Mouse (Mus musculus) neural tube, embryonic 11.5 days (tissue): Measurements from ENCODE around the gene Asb16. TPM values are rescaled to one million over a fixed set of nuclear protein-coding genes. Genes with fewer than 3 reads are reported as not detected.
A peak's percentile ranks its signal among the peaks of the same experiment; 100 is the strongest.

Experiments
- ATAC-seq: fragments of 200-750 bp; cut with Nextera tagmentation; 2 replicates; pipeline ENCODE4 v1.8.0; 2017; ENCODE audit warnings: moderate number of reproducible peaks, mild to moderate bottlenecking, moderate TSS enrichment, moderate library complexity; ENCODE audit not compliant: insufficient read depth, low FRiP score, low TSS enrichment
- DNase-seq: peaks from one replicate; pipeline ENCODE4 v3.0.0-alpha.2; 2015; ENCODE audit warnings: low spot score
- H3K27ac ChIP-seq: fragments of 300-500 bp; sonication (generic); 2 replicates; pipeline ENCODE4 v1.5.1; 2014; ENCODE audit warnings: low read depth, mild to moderate bottlenecking, low read length
- H3K27me3 ChIP-seq: fragments of 300-500 bp; sonication (generic); 2 replicates; pipeline ENCODE4 v1.6.1; 2014; ENCODE audit warnings: mild to moderate bottlenecking, low read length, mixed read lengths; ENCODE audit not compliant: control insufficient read depth, insufficient read depth
- H3K36me3 ChIP-seq: fragments of 300-500 bp; sonication (generic); 2 replicates; pipeline ENCODE4 v1.6.1; 2014; ENCODE audit warnings: mild to moderate bottlenecking, low read length, moderate library complexity, mixed read lengths; ENCODE audit not compliant: control insufficient read depth, insufficient read depth
- H3K4me1 ChIP-seq: fragments of 300-500 bp; sonication (generic); 2 replicates; pipeline ENCODE4 v1.6.1; 2014; ENCODE audit warnings: low read length, mixed read lengths; ENCODE audit not compliant: control insufficient read depth, insufficient read depth
- H3K4me2 ChIP-seq: fragments of 300-500 bp; sonication (generic); 2 replicates; pipeline ENCODE4 v1.6.1; 2014; ENCODE audit warnings: low read depth, mild to moderate bottlenecking, moderate library complexity
- H3K4me3 ChIP-seq: fragments of 300-500 bp; sonication (generic); 2 replicates; pipeline ENCODE4 v1.5.1; 2014; ENCODE audit warnings: low read depth, low read length
- H3K9ac ChIP-seq: fragments of 300-500 bp; sonication (generic); 2 replicates; pipeline ENCODE4 v1.6.1; 2014; ENCODE audit warnings: mild to moderate bottlenecking, low read length
- H3K9me3 ChIP-seq: fragments of 300-500 bp; sonication (generic); 2 replicates; pipeline ENCODE4 v1.6.1; 2016; ENCODE audit warnings: low read length; ENCODE audit not compliant: control insufficient read depth
- WGBS: fragments of 180-500 bp; shearing (Covaris S2); extraction: QIAGEN DNeasy Blood & Tissue Kit; methylation state at CpG from one replicate; pipeline ENCODE4 v1.1.7; 2014; 5-methylcytosine and 5-hydroxymethylcytosine counted together
- polyA plus RNA-seq: library from polyadenylated mRNA; unstranded; fragments of >200 nt; fragmentation: Nextera tagmentation; extraction: Ambion mirVana; gene quantifications from 2 replicates; pipeline ENCODE4 v1.2.1, GENCODE M21; 2014

Asb16 gene
- polyA plus RNA-seq, 1 experiment from 2014 or later, result not detected

DNA sequence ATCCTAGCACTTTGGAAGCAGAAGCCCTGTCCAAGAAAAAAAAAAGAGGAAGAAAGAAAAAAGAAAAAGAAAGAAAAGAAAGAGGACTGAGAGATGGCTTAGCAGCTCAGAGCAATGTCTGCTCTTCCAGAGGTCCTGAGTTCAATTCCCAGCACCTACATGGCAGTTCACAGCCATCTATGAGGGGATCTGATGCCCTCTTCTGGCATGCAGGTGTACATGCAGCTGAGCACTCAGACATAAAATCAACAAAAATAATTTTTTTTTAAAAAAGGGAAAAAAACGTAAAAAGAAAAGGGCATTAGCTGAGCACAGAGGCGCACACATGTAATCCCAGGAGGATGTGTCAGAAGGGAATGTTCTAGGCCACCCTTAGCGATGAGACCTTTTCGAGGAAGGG, 21.7 kb upstream of the Asb16 start:
- peaks cover 11% of the 10 kb centered on the region; the same call in 1 of the 2 replicates for H3K4me1 ChIP-seq
- ATAC-seq (no peak), DNase-seq (no peak)
- H3K4me2 ChIP-seq, result no peak overlapping the region
- WGBS, result 87% methylated on average over 4 of the region's 4 CpGs
- H3K4me3 ChIP-seq, result no peak overlapping the region
- no peaks in the 10 kb centered on the region for H3K9me3 ChIP-seq
- no peak overlapping the region for H3K9ac ChIP-seq
- no peak overlapping the region for H3K27ac ChIP-seq
- no peaks in the 10 kb centered on the region for H3K27me3 ChIP-seq
- no peaks in the 10 kb centered on the region; the same call in 1 of the 2 replicates for H3K36me3 ChIP-seq

DNA sequence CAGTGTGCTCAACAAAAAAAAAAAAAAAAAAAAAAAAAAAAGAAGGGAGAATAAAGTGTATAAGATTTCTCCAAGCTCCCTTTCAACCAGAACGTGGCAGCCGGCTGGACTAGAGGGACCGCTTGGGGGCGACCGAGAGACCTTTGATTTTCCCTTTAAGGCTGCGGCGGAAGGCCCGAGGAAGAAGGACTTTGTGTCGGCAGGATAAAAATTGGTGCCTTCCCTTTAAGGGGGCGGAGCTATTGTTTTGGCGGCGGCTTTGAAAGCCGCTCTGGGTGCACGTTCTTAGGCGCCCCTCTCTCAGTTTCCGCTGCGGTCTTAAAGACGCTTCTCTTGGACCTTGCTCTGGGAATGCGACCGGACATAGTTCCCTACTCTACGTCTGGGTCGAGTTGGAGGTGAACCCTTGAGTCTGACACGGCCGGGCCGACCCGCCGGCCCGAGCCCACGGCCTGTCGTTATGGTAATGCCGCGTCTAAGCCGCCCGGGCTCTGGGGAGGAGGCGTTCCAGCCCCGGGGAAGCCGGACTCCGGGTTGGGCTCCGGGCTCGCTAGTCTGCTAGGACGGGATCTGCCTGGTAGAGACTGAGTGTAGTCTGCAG, 19.8 kb upstream of the Asb16 start, which contains the start of gene BC030867:
BC030867 (plus strand) TSS at position 253 of the 601 bp plus-strand sequence.
- peaks cover 2% of the 10 kb centered on the region; the same call in 1 of the 2 replicates for H3K36me3 ChIP-seq
- ATAC-seq (peak; percentile 73), DNase-seq (peak; percentile 98)
- peak within 1 kb of the TSS; percentile 80 for H3K4me3 ChIP-seq
- H3K4me2 ChIP-seq, result peak within 1 kb of the TSS; percentile 78
- peak within 1 kb of the TSS; percentile 71 for H3K9ac ChIP-seq
- no peaks in the 10 kb centered on the region for H3K9me3 ChIP-seq
- H3K27ac ChIP-seq, result 0 out of 2 replicates have a peak within 1 kb of the TSS, but pooled peaks have one; percentile 8
- H3K27me3 ChIP-seq, result no peaks in the 10 kb centered on the region
- H3K4me1 ChIP-seq, result peaks cover 11% of the 10 kb centered on the region; the same call in 1 of the 2 replicates
- WGBS, result under 1% methylated on average over 41 of the region's 41 CpGs

DNA sequence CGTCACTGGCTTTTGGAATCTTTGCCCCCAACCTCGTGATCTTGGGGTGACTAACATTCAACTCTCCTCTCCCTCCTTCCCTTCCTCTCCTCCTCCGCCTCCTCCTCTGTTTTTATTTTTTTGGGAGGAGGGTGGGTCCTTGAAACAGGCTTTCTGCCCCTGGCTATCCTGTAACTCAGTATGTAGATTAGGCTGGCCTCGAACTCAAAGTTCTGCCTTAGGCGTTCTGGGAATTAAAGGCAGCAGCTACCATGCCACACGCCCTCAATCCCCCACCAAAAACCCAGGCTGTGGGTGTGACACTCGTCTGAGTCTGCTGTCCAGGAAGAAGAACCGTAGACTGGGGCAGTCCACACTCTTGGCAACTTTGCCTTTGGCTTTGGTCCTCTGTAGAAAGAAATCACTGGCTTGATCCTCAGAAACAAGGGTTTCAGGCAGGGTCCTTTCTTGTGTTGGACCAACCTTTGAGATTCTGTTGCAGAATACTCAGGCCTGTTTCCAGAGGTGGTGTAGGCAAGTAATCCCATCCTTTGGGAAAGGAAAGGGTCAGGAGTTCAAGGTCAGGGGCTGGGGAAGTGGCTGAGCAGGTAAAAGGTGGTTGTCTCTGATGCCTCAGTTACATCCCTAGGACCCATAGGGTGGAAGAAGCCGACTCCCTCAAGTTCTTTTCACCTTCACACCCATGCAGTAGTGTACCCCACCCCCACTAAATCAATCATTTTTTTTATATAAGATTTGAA, 19.0 kb upstream of the Asb16 start:
- WGBS, result 14% methylated on average over 9 of the region's 9 CpGs
- Histone ChIP-seq H3K9ac (peak overlapping the region; percentile 71), H3K4me1 (peaks cover 9% of the 10 kb centered on the region; the same call in 1 of the 2 replicates), H3K4me3 (peak overlapping the region; percentile 80), H3K4me2 (peak overlapping the region; percentile 78), H3K27ac (no peak overlapping the region), H3K27me3 (no peaks in the 10 kb centered on the region), H3K36me3 (peaks cover 2% of the 10 kb centered on the region; the same call in 1 of the 2 replicates), H3K9me3 (no peaks in the 10 kb centered on the region)
- no peak for ATAC-seq
- DNase-seq, result no peak

DNA sequence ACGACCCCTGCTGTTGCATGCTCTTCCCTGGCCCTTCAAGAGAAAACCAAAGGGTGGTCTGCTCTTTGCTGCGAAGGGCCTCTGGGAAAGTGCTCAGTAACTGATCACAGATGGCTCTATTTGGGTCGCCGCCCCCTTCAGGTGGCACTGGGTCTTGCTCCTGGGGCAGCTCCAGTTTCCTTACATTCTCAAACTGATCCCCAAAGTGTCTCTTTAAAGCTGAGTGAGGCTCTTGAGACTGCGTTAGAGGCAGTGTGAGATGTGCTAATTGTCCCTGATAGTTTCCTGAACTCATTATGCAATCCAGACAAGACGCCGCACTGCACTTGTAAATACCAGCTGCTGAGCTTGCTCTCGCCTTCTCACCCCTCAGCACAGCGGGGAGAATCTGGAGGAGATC, 11.0 kb upstream of the Asb16 start:
- Histone ChIP-seq H3K9me3 (no peaks in the 10 kb centered on the region), H3K27ac (no peak overlapping the region), H3K4me2 (no peak overlapping the region), H3K9ac (no peak overlapping the region), H3K27me3 (no peaks in the 10 kb centered on the region), H3K4me1 (no peaks in the 10 kb centered on the region), H3K36me3 (peaks cover 8% of the 10 kb centered on the region), H3K4me3 (no peak overlapping the region)
- DNase-seq, result peak; percentile 41
- no peak for ATAC-seq
- 42% methylated on average over 9 of the region's 9 CpGs for WGBS

DNA sequence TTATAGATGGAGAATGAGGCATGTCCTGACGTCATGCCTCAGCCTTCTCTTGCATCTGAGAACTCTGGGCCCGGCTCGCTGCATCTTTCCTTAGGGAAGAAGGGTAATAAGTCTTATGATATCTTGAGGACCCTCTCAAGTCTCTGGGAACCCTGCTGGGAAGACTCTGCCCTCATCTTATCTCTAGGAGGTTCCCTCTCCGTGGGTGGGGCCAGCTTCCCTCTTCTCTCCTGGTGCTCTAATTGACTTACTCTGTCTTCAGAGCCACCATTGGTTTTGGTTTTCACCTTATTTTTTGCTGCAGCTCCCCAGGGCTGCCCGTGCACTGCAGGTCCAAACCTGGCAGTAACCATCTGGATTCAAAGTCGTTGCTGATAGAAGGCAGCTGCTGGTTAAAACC, 10.4 kb upstream of the Asb16 start:
- DNase-seq, result no peak
- no peak overlapping the region for H3K4me3 ChIP-seq
- H3K27me3 ChIP-seq, result no peaks in the 10 kb centered on the region
- H3K4me2 ChIP-seq, result no peak overlapping the region
- H3K9me3 ChIP-seq, result no peaks in the 10 kb centered on the region
- H3K4me1 ChIP-seq, result no peaks in the 10 kb centered on the region
- no peak overlapping the region for H3K27ac ChIP-seq
- peaks cover 8% of the 10 kb centered on the region for H3K36me3 ChIP-seq
- 89% methylated on average over 6 of the region's 6 CpGs for WGBS
- no peak overlapping the region for H3K9ac ChIP-seq
- ATAC-seq, result no peak

DNA sequence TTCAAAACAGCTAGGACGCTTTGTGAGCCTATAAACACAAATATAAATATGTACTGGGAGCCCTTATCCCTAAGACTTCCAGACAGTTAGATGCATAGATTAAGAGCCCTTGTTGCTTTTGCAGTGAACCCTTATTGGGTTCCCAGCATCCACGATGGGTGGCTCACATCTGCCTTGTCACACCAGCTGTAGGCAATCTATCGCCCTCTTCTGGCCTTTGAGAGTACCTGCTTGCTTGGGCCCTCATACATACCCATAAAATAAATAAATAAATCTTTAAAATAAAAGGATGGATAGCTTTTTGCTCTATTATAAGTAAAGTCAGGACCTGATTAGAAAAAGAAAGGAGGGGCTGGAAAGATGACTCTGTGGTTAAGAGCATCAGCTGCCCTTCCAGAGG, 10.0 kb upstream of the Asb16 start:
- no peak overlapping the region for H3K4me2 ChIP-seq
- peaks cover 8% of the 10 kb centered on the region for H3K36me3 ChIP-seq
- H3K4me3 ChIP-seq, result no peak overlapping the region
- 86% methylated on average over 3 of the region's 3 CpGs for WGBS
- H3K4me1 ChIP-seq, result no peaks in the 10 kb centered on the region
- DNase-seq (no peak), ATAC-seq (no peak)
- no peaks in the 10 kb centered on the region for H3K9me3 ChIP-seq
- no peak overlapping the region for H3K9ac ChIP-seq
- H3K27ac ChIP-seq, result no peak overlapping the region
- no peaks in the 10 kb centered on the region for H3K27me3 ChIP-seq

DNA sequence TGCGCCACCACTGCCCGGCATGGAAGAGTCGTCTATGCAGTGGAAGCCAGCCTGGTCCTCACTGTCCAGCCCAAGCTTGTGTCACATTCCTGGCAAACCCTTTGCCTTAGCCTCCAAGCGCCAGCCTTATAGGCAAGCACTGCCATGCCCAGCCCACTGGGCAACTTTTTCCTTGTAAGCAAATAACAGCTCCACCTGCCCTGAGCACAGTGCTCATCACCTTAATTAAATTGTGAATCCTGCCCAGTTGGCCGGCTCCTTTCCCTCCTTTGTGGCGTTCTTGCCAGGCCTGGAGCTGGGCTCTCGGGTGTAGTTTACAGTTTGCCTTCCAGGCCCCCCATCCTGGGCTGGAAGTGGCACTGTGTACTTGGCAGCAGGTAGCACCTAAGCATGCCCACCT, 5.3 kb upstream of the Asb16 start:
- Histone ChIP-seq H3K4me2 (no peak overlapping the region), H3K27ac (no peak overlapping the region), H3K9ac (no peak overlapping the region), H3K36me3 (peaks cover 8% of the 10 kb centered on the region), H3K9me3 (no peaks in the 10 kb centered on the region), H3K27me3 (no peaks in the 10 kb centered on the region), H3K4me3 (no peak overlapping the region), H3K4me1 (peaks cover 4% of the 10 kb centered on the region)
- DNase-seq (no peak), ATAC-seq (no peak)
- WGBS, result 95% methylated on average over 7 of the region's 7 CpGs

DNA sequence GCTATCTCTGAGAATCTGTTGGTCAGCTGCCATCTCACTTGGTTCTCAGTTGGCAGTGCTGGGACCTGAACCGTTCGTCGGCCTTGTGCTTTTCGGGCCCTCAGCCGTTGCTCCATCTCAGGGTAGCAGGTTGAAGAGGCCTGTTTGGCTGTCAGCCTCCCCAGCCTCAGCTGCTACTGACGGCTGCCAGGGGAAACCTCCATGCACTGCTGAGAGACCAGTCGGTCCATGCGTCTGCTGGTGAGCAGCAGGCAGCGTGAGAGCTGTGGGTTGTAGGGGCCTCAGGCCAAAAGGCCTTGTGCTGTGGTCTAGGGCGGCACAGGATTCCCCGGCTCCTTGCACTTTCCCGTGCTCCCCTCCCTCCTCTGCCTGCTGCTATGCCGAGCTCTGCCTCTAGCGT, 2.7 kb upstream of the Asb16 start:
- Histone ChIP-seq H3K27me3 (no peaks in the 10 kb centered on the region), H3K4me1 (peaks cover 4% of the 10 kb centered on the region), H3K4me3 (no peak overlapping the region), H3K36me3 (no peaks in the 10 kb centered on the region), H3K27ac (no peak overlapping the region), H3K9ac (no peak overlapping the region; the same call in 1 of the 2 replicates), H3K9me3 (no peaks in the 10 kb centered on the region), H3K4me2 (no peak overlapping the region)
- ATAC-seq (no peak), DNase-seq (no peak)
- 65% methylated on average over 14 of the region's 14 CpGs for WGBS
